Mouse (Mus musculus) adrenal gland, postnatal 14 days (tissue): ENCODE results near the gene Tprn. TPM values are rescaled to one million over a fixed set of nuclear protein-coding genes. Genes with fewer than 3 reads are reported as not detected.

Source experiments
- DNase-seq: peaks from one replicate; pipeline ENCODE4 v3.0.0; 2021; ENCODE audit warnings: mixed read lengths
- total RNA-seq: library from RNA; stranded (reverse); gene quantifications from 2 replicates; pipeline ENCODE4 v1.2.3, GENCODE M21; 2021

The Tprn gene
- total RNA-seq, 1 experiment from 2014 or later = 10.9 TPM

DNA sequence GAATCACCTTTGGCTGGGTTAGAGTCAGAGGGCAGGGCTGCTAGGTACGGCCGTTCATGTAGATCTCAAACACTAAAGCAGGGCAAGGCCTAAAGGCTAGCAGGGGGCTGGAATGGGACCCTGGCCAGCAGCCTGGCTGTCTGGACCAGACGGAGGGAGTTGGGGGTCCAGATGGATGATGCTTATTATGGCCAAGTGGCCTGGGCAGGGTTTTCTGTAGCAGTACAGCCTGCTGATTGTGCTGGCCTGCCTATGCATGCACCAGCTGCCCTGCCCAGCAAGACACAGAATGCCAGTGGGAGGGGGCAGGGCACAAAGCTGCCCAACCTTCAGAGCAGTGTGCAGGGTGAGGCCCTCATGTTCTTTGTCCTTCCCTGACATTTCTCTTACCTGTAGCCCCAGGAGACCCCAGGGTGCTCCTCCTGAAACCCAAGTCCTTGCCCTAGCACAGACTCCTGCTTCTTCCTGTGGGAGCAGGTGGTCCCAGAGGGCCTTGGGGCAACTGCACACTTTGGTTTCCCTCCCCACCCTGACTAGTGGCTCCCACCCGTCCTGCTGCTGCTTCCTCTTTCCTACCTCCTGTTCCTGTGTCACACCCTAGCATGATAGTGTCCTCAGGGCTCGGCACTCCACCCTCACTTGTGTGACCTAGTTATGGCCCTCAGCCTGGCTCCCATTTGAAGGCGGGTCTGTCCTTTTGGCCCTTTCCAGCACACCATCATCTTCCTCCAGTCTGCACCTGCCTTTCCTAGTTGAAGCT lies 3.7 kb downstream of the Tprn start:
- DNase-seq = no peak

DNA sequence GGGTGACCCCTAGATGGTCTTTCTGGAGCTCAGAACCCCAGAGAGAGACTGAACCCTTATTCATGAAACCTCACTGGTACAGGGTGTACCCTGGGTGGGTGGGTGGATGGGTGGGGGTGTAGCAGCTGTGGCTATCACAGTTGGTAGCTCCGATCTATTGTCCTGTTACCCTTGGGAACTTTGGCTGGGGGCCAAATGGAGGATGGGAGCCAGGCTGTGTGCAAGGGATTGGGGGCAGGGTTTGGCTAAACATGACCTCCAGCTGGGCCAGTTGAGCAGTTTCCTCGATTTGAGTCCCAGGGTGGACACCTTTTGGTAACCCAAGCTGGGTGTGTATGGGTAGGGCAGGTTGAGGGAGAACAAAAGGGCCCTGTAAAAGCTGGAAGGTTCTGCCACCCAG lies 4.3 kb downstream of the Tprn start:
- DNase-seq = peak; percentile 67

DNA sequence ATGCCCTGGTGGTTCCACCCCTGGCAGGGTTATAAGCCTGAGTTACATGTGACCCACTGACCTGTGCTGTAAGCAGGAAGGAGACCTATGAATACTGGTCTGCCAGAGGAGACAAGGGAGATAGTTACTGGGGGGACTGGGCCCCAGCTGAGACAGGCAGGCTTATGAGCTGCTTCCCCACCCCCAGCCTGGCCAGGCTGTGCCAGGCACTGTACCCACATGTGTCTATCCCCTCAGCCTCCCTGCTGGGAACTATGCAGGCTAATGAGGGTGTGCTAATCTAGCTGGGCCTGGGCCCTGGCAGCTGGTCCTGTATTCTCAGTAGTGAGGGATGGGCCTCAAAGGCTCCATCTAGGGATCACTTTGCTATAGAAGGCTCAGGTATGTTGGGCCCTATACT lies 4.8 kb downstream of the Tprn start:
- DNase-seq = no peak

DNA sequence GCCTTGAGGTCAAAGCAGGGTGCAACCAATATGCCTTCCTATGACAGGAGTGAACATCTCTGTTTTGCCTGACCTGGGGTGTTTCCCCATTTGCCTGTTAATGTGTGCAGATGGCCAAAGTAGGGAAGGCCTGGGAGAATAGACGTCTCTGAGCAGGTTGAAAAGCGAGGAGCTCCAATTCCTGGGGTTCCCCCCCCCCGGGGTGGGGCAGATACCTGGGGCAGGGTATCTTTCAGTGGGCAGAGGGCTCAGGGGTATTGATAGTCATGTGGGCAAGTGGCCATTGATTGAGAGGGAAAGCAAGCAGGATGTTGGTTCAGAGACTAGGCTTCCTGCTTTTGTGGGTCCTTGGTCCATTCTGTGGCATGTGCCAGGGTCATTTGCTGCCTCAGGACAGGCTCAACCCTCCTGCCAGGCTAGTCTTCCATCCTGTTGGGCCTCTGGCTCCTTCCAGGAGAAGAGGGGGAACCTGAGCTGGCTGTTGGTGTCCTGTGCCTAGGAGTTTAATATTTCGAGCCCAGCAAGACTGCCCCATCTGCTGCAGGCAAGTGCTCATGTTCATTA lies 5.4 kb downstream of the Tprn start:
- no peak for DNase-seq

DNA sequence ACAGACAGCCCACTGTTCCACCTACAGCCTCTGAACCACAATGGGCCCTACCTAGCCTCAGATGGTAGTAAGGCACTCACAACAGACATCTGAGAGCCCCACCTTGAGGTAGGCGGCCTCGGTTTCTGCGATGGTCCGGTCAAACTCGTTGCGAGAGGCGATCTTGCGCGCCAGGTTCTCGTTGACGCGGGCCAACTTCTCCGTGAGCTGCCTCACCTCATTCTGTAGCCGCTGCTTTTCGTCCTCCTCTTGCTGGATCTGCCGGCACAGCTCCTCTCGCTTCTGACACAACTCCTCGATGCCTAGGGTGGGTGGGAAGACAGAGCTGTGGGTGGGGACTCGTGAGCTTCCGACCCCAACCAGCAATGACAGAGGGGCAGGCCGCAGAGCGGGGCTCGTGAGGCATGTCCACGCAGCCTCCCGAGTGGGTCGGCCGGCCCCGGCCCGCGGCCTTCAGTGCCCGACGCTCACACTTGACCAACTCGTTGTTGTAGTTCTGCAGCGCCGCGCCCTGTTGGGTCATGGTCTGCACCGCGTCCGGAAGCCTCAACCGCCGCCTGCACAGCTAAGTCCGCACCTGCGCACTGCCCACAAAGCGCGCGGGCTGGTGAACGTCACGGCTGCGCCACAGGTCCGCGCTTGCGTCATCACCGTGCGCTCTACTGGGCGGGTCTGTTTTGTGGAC lies 9.6 kb downstream of the Tprn start, which contains the start of the genes Ssna1 and Anapc2:
Gene Ssna1, minus strand, starts transcription at position 612 of the 685 bp plus-strand sequence.
Gene Anapc2, plus strand, starts transcription at position 652 of the 685 bp plus-strand sequence.
- DNase-seq = peak; percentile 99

DNA sequence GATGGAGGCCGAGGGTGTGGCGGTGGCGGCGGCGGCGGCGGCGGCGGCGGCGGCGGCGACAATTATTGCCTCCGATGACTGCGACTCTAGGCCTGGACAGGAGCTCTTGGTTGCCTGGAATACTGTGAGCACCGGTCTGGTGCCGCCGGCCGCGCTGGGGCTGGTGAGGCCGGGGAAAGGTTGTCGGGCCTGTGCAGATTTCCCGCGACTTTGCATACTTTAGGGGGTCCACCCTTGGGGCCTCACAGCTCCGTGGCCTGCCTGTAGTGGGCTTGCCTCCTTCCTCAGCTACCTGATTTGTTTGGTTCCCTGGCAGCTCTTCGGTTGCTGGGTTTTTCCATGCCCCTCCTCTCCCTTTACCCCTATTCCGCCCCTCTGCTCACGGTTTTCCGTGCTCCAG lies 10.1 kb downstream of the Tprn start:
- DNase-seq = no peak

DNA sequence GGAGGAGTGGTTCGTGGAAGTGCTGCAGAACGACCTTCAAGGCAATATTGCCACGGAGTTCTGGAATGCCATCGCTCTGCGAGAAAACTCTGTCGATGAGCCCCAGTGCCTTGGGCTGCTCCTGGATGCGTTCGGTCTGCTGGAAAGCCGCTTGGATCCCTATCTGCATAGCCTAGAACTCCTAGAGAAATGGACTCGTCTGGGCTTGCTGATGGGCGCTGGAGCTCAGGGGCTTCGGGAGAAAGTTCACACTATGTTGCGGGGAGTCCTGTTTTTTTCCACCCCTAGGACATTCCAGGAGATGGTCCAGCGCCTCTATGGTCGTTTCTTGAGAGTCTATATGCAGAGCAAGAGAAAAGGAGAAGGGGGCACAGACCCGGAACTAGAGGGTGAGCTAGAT lies 10.6 kb downstream of the Tprn start:
- DNase-seq = no peak

DNA sequence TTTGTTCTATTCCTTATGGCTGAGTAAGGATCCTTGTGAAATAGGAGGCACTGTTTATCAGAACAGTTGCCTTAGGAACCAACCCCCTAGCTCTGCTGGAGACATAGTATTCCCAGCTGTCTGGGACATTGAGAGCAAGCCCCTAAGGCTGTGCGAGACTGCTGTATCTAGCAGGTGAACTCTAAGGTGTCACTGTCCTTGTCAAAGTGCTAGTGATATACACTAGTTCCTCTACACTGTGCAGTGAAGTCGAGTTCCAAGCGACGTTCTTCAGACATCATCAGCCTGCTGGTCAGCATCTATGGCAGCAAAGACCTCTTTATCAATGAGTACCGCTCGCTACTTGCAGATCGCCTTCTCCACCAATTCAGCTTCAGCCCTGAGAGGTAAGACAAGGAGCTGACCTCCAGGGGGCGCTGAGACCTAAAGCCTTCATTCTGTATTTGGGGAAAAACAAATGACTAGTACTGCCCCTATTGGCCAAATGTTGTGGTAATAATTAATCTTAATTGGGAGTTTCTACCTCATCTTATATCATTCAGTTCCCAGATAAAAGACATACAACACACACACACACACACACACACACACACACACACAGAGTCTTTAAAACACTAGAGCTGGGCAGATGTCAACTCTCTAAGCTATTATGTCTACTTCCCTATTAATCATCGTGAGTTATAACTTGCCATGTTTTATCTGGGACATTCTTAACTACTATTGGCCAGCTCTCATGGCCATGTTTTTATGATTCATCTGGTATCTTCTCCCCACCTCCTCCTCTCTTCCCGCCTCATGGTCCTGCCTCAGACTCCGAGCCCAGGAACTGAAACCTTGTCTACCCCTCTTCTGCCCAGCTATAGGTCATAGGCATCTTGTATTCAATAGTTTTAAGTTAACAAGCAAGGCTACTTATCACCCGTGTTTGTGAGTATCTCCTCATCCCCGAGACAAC lies 16.8 kb downstream of the Tprn start:
- peak; percentile 90 for DNase-seq

DNA sequence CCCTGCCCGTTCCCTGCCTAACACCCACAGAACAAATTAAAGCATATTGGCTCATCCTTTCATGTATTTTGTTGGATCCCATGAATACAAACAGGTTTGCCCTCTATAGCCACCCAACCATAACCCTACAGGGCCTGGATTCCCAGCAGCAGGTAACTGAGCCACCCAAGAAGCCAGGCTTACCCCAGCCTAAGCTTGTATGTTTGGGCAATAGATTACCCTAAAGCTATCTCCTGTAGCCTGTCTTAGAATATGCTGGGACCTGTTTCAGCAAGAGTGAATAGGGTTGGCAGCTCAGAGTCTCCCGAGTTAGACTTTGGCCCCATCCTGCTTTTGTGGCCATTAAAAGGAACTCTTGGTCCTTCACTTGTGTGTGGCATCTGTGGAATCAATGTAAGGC lies 23.1 kb downstream of the Tprn start:
- DNase-seq = no peak

DNA sequence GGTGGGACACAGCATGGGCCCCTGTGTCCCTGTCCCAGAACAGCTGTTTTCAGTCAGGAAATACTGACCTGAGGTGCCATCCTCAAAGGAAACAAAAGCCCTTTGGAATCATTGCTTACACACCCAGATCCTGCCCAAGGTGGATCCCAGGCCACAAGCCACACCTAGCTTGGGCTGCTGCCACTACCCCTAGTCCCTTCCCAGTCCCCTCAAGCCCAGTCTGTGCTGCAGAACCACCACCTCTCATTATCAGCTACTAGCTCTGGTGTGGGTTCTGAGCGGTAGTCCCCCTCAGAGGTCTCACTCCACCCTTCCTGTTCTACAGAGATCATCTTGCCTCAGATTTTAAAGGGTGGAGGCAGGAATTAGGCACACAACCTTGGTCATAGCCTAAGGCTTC lies 23.9 kb downstream of the Tprn start:
- DNase-seq = no peak

DNA sequence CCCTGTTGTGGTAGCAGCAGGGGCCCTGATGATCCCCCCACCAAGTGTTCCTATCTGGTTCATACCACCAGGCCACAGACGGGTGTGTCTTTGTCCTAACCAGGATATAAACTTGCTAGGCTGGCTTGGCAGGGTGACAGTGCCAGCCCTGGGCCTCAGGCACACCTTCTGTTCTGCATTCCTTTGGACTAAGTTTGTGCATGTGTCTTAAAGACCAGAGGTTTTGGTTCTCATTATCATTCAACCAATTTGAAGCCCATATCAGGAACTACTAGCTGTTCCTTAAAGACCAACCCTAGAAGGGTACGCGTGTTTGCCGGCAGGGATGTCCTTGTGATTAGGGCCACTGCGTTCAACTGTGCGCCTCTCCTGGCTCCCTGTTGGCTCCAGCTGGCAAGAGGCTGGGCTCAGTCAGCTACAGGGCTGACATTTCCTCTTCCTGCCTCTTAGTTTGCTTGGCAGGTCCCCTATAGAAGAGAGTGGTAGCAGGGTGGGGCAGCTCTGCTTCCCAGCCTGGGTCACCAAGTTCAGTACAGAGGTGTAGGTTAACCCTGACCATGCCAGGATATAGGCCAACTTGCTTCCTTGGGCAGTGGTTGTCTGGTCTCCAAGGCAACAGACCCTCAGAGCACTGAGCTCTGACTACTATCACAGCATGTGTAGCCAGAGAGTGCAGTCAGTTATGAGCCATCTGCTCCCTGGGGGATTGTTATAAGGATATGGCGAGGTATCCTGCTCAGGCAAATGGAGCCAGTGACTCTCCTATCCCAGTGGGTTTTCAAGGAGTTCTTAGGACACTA lies 24.6 kb downstream of the Tprn start:
- DNase-seq = no peak

DNA sequence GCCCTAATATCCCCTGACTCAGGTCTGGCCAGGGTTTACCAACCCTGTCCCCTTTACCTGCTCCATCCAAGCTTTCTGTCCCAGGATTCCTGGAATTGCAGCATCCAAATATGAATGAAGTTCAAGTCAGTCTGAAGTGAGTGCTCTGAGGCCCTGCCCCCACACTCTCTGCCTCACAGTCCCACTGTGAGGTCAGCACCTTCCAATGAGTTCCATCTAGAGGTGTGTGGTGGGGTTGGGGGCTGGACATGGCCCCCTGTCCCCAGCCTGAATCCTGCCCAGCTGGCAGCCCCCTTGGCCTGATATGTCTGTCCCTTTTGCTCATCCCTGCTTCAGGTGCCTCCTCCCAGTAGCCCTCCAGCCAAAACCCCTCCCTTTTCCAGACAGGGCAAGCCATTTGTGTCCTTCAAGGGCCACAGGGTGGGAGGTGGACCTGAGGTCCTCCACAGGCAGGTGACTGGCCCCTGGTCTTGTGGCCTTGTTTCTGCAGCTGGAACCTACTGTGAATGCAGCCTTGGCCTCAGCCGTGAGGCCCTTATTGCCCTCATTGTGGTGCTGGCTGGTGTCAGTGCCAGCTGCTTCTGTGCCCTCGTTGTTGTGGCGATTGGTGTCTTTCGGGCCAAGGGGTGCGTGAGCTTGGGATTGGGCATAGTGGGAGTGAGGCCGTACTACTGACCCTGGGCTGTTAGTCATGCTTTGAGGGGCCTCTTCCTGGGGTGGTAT lies 25.7 kb downstream of the Tprn start, which contains the start of gene Tmem210:
Gene Tmem210, plus strand, starts transcription at position 219 of the 723 bp plus-strand sequence.
- no peak for DNase-seq

DNA sequence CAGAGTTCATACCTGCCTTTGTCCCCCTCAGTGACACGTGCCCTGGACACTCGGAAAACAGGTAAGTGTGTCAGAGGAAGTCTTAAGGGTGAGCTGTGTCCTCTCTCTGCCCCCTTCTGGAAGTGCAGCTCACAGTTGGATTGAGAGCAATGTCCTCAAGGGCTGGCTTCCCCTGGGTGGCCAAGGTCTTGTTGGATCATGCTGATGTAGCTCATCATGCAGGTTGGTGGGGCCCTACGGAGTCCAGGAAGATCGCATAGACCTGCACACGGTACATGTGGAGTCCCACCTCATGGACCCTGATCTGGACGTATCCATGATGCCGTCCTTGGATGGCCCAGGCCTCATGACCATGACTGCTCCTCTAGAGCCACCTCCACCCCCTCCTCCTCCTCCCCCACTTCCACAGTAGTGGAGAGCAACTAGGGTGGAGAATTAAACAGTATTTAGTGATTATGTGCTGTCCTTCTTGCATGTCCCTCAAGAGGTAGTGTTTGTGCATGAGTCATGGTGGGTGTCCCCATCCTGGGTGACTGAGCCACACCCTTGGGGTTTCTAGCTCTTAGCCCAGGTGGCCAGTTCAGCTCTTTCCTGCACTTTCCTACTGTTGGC lies 26.4 kb downstream of the Tprn start:
- DNase-seq = no peak

DNA sequence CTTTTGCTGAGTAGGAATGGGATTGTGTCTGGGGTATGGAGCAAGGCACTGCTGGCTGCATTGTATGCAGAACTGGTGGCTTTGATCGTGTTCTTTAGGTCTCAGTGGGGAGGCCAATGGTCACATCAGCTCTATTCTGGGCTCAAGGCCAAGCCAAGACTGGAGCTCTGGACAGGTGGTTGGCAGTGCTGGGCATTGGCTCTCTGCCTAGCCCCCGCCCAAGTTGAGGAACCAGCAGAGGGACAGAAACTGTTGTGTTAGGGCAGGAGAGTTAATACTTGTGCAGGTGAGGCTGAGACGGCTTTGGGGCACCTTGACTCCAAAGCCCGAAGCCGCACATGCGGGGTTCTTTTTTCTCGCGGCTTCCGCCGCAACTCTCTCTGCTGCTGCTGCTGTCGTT lies 27.2 kb downstream of the Tprn start, which contains the start of gene Lrrc26:
Gene Lrrc26, plus strand, starts transcription at position 265 of the 400 bp plus-strand sequence.
- peak; percentile 48 for DNase-seq

DNA sequence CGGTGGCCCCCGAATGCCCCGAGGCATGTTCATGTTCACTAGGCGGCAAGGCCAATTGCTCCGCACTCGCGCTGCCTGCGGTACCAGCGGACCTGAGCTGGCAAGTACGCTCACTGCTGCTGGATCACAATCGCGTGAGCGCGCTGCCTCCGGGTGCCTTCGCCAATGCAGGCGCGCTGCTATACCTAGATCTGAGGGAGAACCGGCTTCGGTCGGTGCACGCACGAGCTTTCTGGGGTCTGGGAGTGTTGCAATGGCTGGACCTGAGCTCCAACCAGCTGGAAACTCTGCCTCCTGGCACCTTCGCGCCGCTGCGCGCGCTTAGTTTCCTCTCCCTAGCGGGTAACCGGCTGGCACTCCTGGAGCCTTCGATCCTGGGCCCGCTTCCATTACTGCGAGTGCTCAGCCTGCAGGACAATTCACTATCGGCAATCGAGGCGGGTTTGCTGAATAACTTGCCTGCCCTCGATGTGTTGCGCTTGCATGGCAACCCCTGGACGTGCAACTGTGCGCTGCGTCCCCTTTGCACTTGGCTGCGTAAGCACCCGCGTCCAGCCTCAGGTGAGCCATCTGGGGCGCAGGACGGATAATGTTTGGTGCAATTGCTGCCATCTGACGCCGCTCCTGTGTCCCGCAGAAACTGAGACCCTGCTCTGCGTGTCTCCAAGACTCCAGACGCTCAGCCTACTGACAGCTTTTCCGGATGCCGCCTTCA lies 27.8 kb downstream of the Tprn start:
- peak; percentile 53 for DNase-seq

DNA sequence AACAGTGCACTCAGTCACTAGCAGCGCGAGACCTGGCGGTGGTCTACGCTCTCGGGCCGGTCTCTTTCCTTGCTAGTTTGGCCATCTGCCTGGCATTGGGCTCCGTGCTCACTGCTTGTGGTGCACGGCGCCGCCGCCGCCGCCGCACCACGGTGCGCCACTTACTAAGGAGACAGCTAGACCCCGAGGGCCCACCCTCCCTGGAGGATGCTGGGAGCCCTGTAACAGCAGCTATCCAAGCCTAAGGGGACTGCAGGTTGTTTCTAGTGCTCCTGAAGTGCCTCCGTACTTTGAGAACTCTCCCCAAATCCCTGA lies 28.4 kb downstream of the Tprn start:
- peak; percentile 36 for DNase-seq

DNA sequence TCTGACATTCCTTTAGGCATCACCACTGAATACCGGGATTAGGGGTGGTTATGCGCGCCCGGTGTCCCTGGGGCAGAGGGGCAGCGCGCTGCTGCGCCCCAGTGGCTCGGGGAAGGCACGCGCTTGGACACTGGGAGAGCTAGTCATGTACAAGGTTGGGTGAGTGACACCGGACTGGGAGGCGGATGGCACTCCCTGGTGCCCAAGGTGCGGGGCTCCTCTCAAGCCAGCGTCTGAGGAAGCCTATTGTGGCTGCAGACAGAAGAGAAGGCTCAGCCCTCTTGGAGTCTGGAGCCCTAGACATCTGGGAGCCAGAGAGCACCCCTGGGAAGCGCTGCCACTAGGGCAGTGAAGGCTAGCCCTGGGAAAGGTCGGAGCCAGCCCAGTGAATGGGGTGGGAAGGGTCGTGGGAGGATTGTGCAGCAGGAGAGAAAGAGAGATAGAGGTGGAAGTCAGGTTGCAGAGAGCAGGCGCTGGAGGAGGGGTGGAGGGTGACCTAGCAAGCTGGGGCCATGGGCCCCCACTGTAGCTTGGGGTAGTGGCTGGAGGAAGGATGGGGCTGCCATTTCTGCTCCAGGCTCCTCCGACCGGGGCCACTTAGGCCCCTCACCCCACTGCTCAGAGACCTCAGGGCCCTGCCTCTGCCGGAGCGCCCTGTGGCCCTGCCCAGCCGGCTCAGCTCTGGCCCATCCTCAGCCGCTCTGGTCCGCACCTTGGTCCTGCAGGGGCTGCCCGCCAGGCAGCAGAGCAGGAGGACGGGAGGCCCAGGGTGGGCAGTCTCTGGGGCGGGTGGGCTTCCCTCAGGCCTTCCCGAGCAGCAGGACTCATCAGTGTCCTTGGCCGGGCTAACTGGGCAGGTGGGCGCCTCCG lies 29.0 kb downstream of the Tprn start:
- DNase-seq = peak; percentile 28

DNA sequence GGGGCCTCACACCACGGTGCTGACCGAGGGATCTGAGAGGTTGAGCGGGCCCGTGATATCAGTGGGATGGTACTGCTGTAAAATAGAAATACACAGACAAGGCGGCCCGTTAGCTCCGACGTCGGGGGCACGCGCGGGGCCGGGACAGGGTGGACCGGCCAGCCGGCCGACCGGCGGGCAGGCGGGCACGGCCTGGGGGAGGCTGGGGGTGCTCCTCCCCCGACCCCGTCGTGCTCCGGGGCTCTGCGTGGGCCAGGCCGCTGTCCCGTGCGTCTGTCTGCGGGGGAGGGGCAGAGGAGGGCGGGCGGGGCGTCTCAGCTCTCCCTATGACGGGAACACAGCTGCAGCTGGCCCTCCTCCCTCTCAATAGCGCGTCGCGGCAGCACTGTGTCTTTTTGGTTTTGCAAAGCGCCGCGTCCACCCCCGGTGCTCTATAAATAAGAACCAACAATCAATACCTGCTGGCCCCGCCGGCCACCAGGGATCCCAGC lies 29.7 kb downstream of the Tprn start:
- DNase-seq = no peak
